Mouse (Mus musculus) liver, adult 2 months (tissue): Measurements from ENCODE around the gene Psme2b.
"Not testable (repeated sequence)": the region's sequence is repeated elsewhere in the genome, so short reads cannot be mapped to it uniquely, and the experiment has no call there.

Experiments used
- CTCF ChIP-seq: fragments of 200-500 bp; IDR thresholded peaks from 2 replicates; pipeline ENCODE4 v1.5.1; 2011; ENCODE audit warnings: low read depth, low read length, control low read depth
- POLR2A ChIP-seq: fragments of 200-500 bp; IDR thresholded peaks from 2 replicates; pipeline ENCODE4 v1.6.1; 2011; ENCODE audit warnings: low read length, control low read depth; ENCODE audit not compliant: insufficient read depth; ENCODE audit errors: extremely low read depth

DNA sequence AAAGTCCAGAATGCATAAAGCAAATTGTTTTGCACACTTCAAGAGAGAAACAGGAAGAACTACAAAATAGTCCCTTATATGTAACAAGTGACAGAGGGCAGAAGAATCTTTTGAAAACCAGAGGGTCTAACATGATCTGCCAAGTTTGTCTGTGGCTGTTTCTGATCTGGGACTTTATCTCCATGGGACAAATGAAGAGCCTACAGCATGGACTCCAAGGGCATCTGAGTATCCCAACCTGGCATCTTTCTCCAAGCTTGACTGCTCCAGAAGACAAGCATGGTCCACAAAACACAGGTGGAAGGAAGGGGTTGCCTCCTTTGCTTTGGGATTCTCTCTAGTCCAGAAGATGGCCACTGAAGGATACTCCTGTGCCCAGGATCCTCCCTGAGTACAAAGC, 19.6 kb downstream of the Psme2b start:
- not testable (repeated sequence) for TF ChIP-seq CTCF, POLR2A
